Mouse (Mus musculus): ENCODE measurements around the gene Cd59a. TPM values are rescaled to one million over a fixed set of nuclear protein-coding genes. Genes with fewer than 3 reads are reported as not detected.

Cd59a gene
- polyA plus RNA-seq, 1 experiment from 2014 or later = 13.7 TPM

DNA sequence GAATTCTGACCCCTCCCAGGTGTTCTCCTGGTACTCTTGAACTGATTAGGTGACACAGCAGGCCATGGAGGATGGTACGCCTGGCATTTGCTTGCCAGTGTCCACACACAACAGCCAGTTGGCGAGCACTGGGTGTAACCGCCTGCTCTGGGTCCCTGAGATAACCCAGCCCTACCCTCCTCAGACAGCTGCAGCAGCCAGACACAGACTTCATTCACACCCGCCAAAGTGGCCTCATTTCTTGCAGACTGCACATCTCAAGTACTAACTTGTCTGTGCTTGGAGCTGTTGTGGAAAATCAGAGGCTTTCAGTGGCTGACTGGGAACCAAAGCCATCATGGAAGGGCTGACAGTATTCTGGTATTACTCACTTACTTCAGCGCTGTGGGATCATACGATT is 34.6 kb downstream of the Cd59a start:
- Histone ChIP-seq H3K9me3 (no peaks in the 10 kb centered on the region), H3K4me2 (replicated peaks) (no peak overlapping the region), H3K36me3 (no peaks in the 10 kb centered on the region), H3K27me3 (peaks cover 5% of the 10 kb centered on the region), H3K27ac (no peak overlapping the region), H3K4me3 (replicated peaks) (no peak overlapping the region), H3K9ac (replicated peaks) (no peak overlapping the region), H3K4me1 (replicated peaks) (no peaks in the 10 kb centered on the region)
- 89% methylated on average over 6 of the region's 6 CpGs for WGBS
- ATAC-seq = no peak

DNA sequence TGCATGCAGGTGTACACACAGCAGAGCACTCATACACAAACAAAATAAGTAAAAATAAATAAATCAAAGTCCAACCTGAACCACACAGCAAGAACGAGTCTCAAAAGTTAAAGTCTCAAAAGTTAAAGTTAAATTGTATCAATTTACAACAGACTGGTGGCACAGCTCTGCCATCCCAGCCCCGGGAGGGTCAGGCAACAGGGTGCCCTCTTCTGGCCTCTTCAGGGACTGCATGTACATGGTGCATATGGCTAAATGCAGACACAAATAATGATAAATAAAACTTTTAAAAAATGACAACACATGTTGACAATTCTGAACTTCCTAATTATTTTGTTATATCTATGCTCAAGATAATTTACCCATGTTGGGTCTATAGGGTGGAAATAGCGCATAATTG is 35.4 kb downstream of the Cd59a start:
- no peak overlapping the region for H3K4me3 ChIP-seq (replicated peaks)
- H3K27me3 ChIP-seq = peaks cover 5% of the 10 kb centered on the region
- no peaks in the 10 kb centered on the region for H3K36me3 ChIP-seq
- H3K4me1 ChIP-seq (replicated peaks) = no peaks in the 10 kb centered on the region
- no peak for ATAC-seq
- H3K4me2 ChIP-seq (replicated peaks) = no peak overlapping the region
- no peak overlapping the region for H3K27ac ChIP-seq
- WGBS = 65% methylated on average over 3 of the region's 3 CpGs
- H3K9me3 ChIP-seq = no peaks in the 10 kb centered on the region
- no peak overlapping the region for H3K9ac ChIP-seq (replicated peaks)

DNA sequence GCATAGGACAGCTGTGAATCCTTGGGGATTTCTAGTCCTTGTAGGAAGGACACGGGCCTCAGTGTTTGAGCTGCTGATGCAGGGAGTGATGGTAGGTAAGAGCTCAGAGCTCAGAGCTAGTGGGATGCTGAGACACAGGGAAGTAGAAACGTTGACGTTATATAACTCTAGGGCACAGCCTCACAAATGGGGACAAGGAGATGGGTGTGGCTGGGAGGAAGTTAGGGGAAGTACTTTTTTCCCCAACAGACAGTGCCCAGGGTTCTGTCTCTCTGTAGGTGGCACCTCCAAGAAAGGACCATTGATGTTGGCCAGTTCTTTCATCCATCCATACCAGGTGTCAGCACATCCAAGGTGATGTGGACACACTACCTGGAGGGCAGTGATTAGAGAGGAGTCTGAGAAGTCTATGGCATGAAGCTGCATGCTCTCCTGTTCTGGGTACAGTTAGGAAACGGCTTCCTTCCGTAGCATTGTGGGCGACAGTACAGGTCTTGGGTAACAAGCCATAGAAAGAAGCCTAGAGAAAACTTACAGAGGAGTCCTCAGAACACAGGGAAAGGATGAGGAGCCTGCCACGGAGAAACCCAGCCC is 36.8 kb downstream of the Cd59a start:
- no peaks in the 10 kb centered on the region for H3K9me3 ChIP-seq
- no peaks in the 10 kb centered on the region for H3K27me3 ChIP-seq
- no peak overlapping the region for H3K4me2 ChIP-seq (replicated peaks)
- H3K4me1 ChIP-seq (replicated peaks) = no peaks in the 10 kb centered on the region
- ATAC-seq = no peak
- no peak overlapping the region for H3K4me3 ChIP-seq (replicated peaks)
- WGBS = 79% methylated on average over 7 of the region's 7 CpGs
- no peak overlapping the region for H3K27ac ChIP-seq
- H3K36me3 ChIP-seq = no peaks in the 10 kb centered on the region
- no peak overlapping the region for H3K9ac ChIP-seq (replicated peaks)

DNA sequence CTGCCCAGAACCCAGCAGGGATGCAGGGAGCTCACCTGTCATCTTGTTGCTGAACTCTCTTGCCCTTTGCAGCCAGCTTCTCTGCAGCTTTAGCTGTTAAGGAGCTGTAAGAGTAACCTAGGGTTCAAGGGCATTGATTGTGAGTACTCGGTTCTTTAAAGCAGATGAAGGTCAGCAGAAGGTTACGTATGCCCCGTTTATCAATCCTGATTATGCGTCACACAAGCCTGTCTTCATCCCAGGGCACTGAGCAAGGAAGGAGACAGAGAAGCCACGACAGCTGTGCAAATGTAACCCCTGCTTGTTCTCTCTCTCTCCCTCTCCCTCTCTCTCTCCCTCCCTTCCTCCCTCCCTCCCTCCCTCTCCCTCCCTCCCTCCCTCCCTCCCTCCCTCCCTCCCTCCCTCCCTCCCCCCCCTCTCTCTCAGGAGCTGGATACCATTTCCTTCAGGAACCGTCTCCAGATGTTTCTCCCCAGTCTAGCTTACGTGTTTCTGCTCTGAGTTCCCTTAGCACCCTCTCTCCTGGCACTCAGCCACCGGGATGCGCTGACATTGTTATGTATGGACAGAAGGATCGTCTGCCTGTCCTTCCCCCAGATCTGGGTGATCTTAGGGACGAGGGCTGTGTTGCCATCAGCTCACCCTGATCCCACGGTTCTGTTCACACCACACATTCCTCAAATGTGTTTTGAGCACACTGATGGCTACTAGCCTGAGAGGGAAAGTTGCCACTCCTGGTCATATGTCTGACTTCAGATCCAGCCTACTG is 37.6 kb downstream of the Cd59a start:
- no peak overlapping the region for H3K9ac ChIP-seq (replicated peaks)
- ATAC-seq = no peak
- no peak overlapping the region for H3K4me3 ChIP-seq (replicated peaks)
- H3K27ac ChIP-seq = no peak overlapping the region
- no peaks in the 10 kb centered on the region for H3K36me3 ChIP-seq
- no peaks in the 10 kb centered on the region for H3K4me1 ChIP-seq (replicated peaks)
- 48% methylated on average over 12 of the region's 12 CpGs for WGBS
- H3K4me2 ChIP-seq (replicated peaks) = no peak overlapping the region
- no peaks in the 10 kb centered on the region for H3K9me3 ChIP-seq
- H3K27me3 ChIP-seq = no peaks in the 10 kb centered on the region

DNA sequence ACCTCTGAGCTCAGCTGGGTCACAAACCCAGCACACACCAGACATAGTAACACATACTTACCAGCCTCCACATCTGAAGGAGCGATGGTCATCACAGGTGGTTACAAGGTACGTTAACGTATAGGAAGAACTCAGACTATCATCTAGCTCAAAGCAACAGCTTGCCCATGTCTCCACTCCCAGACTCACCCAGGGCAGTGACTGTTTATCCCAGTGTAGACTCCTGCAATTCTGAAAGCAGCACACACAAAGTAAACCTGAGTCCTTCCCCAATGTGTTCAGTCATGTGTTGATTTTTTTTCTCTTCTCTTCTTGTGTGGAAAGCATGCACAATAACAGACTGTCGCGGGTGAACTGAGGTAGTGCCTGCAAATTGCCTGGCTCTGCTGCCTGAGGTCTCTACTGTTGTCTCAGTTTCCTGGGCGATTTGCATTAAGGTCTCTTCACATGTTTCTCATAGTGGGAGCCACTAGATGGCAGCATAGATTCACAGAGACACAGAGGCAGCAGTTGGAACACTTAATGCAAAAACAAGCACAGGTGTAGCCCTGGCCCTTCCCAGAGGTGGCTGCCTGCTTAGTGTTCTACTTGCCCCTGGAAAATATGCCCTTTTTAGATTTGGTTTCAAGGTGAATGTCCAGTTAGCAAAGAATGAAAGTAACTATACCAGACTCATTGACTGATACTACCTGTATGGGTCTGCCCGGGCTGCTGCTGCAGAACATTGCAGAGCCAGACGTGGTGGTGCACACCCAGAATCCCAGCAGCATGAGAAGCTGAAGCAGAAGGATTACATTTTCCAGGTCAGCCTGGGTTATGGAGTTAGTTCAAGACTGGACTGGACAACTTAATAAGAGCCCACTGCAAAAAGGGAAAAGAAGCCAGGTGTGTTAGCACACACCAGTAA is 38.8 kb downstream of the Cd59a start:
- H3K4me3 ChIP-seq (replicated peaks) = no peak overlapping the region
- no peaks in the 10 kb centered on the region for H3K4me1 ChIP-seq (replicated peaks)
- no peaks in the 10 kb centered on the region for H3K36me3 ChIP-seq
- peak; percentile 88 for ATAC-seq
- no peaks in the 10 kb centered on the region for H3K27me3 ChIP-seq
- H3K9ac ChIP-seq (replicated peaks) = no peak overlapping the region
- 48% methylated on average over 8 of the region's 8 CpGs for WGBS
- no peak overlapping the region for H3K27ac ChIP-seq
- no peaks in the 10 kb centered on the region for H3K9me3 ChIP-seq
- no peak overlapping the region for H3K4me2 ChIP-seq (replicated peaks)

DNA sequence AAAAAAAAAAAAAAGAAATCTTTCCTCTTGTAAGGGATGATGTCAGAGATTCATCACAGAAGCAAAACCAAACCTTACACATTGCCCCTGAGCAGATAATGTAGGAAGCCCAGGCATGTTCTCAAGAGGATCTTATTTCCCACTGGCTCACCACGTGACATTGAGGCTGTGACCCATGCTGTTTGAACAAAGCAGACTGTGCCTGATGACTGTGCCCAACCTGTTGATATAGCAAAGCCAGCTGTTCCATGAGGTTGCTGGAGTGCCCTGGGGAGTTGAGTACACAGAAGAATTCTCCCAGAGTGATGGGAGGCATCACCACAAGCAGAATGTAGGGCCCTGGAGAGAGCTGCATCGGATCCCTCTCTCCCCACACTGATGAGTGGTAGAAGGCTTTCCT is 40.3 kb downstream of the Cd59a start:
- no peak overlapping the region for H3K4me3 ChIP-seq (replicated peaks)
- no peaks in the 10 kb centered on the region for H3K36me3 ChIP-seq
- no peak for ATAC-seq
- 65% methylated on average over 2 of the region's 2 CpGs for WGBS
- no peak overlapping the region for H3K27ac ChIP-seq
- no peak overlapping the region for H3K9ac ChIP-seq (replicated peaks)
- no peak overlapping the region for H3K4me2 ChIP-seq (replicated peaks)
- H3K27me3 ChIP-seq = no peaks in the 10 kb centered on the region
- no peaks in the 10 kb centered on the region for H3K4me1 ChIP-seq (replicated peaks)
- no peaks in the 10 kb centered on the region for H3K9me3 ChIP-seq

DNA sequence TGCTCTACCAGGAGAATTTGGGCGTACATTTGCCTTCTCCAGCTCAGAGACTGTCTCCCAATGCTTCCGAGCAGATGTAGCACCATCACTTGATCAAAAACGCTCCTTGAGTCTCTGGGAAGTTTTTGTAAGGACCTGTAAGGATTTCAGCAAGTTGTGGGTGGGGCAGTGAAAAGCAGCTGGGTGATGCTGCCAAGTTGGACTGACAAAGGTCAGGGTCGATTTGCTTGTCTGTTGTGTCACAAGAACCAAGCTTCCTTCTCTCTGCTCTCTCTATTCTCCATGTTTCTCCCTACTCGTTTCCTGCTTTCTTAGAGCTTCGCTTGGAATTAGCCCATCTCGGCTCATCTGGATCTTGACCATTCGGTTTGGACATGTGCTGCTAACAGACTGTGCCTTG is 46.5 kb downstream of the Cd59a start:
- H3K9me3 ChIP-seq = no peaks in the 10 kb centered on the region
- no peak overlapping the region for H3K4me2 ChIP-seq (replicated peaks)
- H3K36me3 ChIP-seq = no peaks in the 10 kb centered on the region
- H3K9ac ChIP-seq (replicated peaks) = no peak overlapping the region
- H3K4me1 ChIP-seq (replicated peaks) = no peaks in the 10 kb centered on the region
- H3K27me3 ChIP-seq = no peaks in the 10 kb centered on the region
- no peak for ATAC-seq
- H3K4me3 ChIP-seq (replicated peaks) = no peak overlapping the region
- H3K27ac ChIP-seq = no peak overlapping the region
- 89% methylated on average over 8 of the region's 8 CpGs for WGBS

DNA sequence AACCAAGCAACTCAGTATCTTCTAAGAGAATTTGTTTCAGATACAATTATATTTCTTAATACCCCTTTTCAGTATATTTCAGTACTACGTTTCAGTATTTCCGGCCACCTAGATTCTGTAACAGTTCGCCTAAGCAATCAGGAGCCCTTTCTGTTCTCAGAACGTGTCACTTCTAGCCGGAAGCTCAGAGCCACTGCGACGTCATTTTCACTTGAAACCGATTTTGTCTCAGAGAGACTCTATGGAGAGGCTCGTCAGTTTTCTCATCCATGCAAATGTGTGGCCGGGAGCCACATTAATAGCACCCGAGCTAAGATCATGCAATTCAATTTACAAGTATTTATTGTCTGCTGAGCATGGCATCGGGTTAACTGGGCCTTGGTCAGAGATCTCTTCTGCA is 48.4 kb downstream of the Cd59a start:
- Histone ChIP-seq H3K27me3 (no peaks in the 10 kb centered on the region), H3K9me3 (no peaks in the 10 kb centered on the region), H3K4me2 (replicated peaks) (no peak overlapping the region), H3K4me1 (replicated peaks) (no peaks in the 10 kb centered on the region), H3K9ac (replicated peaks) (no peak overlapping the region), H3K27ac (no peak overlapping the region), H3K4me3 (replicated peaks) (no peak overlapping the region), H3K36me3 (peaks cover 6% of the 10 kb centered on the region; the same call in 1 of the 2 replicates)
- 87% methylated on average over 12 of the region's 12 CpGs for WGBS
- ATAC-seq = no peak

DNA sequence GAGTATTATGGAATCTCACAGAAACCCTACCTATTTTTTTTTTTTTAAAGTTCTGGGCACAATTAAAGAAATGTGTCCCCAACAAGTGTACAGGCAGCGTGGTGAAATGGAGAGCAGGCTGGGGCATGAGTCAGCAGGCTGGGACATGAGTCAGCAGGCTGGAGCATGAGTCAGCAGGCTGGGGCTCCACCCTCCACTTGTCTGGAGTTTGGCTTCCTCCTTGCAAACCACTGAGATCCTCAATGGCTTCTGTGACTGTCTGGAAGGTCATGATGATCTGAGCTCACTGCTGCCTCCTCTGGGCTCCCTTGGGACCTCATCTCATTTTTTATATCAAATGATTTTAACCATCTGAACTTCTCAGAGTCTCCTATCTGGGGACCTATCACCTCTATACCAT is 50.4 kb downstream of the Cd59a start:
- Histone ChIP-seq H3K36me3 (peaks cover 7% of the 10 kb centered on the region; the same call in 1 of the 2 replicates), H3K9ac (replicated peaks) (no peak overlapping the region), H3K9me3 (no peaks in the 10 kb centered on the region), H3K4me3 (replicated peaks) (no peak overlapping the region), H3K4me1 (replicated peaks) (no peaks in the 10 kb centered on the region), H3K27me3 (no peaks in the 10 kb centered on the region), H3K27ac (no peak overlapping the region), H3K4me2 (replicated peaks) (no peak overlapping the region)
- no peak for ATAC-seq
- WGBS = 82% methylated on average over 1 of the region's 1 CpGs

DNA sequence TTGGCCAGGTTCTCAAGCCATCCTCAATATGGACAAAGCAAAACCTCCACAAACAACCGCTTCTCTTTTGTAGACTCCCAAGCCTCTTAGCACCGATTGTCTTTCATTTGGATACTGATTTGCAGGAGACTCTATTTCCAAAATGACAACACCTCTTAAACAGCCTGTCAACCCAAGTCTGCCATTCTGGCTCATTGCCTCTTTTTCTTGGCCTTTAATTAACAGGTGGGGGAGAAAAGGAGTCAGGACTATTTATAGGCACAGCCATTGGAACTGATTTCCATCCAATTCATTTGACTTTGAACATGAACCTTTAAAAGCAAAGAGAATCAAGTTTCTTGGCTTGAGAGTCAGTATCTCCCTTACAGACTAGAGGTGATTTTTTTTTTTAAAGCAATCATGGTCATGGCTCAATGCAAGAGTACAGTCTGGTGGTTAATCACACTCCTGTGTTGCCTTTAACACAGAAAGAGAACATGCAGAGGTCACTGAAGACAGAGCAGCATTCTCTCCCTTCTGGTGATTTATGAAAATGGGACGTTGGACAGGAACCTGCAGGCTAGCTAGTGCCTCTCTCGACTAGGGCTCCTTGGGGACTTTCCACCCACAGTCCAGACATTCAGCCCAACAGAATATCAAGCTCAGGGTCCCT is 52.4 kb downstream of the Cd59a start:
- H3K4me1 ChIP-seq (replicated peaks) = no peaks in the 10 kb centered on the region
- 0 out of 2 replicates have a peak, but pooled peaks cover 2% of the 10 kb centered on the region for H3K9me3 ChIP-seq
- peaks cover 21% of the 10 kb centered on the region; the same call in 1 of the 2 replicates for H3K36me3 ChIP-seq
- no peak overlapping the region for H3K4me2 ChIP-seq (replicated peaks)
- H3K9ac ChIP-seq (replicated peaks) = no peak overlapping the region
- no peak for ATAC-seq
- no peaks in the 10 kb centered on the region for H3K27me3 ChIP-seq
- no peak overlapping the region for H3K4me3 ChIP-seq (replicated peaks)
- H3K27ac ChIP-seq = no peak overlapping the region
- 80% methylated on average over 4 of the region's 4 CpGs for WGBS

DNA sequence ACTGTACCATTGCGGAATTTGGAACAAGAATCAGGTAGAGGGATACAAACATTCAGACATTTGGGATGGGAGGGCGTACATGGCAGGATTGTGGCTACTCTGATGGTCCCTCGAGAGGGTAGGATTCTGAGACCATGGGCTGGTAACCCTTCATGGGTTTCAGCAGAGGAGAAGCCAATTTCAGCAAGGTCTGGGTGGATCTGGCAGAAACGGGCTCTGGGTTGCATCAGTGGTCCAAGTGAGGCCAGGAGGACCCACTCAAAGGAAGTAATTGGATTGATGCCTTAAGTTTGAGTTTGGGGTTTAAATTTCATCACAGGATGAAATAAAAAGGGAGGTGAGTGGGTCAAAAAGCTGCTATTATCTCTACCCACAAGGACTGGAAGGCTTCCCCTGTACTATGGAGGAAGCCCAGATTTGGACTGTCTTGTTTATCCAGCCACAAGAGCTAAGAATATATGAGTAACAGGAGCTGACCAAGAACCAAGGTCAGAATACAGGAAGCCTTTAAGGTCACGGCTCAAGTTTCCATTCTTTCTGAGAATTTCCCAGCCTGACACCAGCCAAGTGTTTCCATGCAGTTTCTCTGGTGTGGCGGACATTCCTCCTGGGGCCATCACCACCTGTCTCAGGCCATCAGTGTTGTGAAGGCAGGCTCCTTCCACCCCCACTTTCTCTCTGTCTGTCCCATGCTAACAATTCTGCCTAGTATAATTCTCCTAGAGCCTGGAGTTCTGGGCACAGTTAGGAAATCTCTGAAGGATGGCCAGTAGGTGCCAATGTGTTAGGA is 55.2 kb downstream of the Cd59a start:
- H3K9me3 ChIP-seq = 0 out of 2 replicates have a peak, but pooled peaks cover 2% of the 10 kb centered on the region
- no peak for ATAC-seq
- H3K27ac ChIP-seq = no peak overlapping the region
- H3K4me3 ChIP-seq (replicated peaks) = no peak overlapping the region
- H3K27me3 ChIP-seq = no peaks in the 10 kb centered on the region
- H3K4me1 ChIP-seq (replicated peaks) = no peaks in the 10 kb centered on the region
- H3K4me2 ChIP-seq (replicated peaks) = no peak overlapping the region
- H3K9ac ChIP-seq (replicated peaks) = no peak overlapping the region
- H3K36me3 ChIP-seq = peaks cover 21% of the 10 kb centered on the region; the same call in 1 of the 2 replicates
- WGBS = 88% methylated on average over 6 of the region's 6 CpGs

Measured in midbrain, embryonic 13.5 days (tissue).